Mouse (Mus musculus) stomach, postnatal 0 days (tissue): ENCODE measurements around the gene Atp1b1.

Experiments
- CTCF ChIP-seq: IDR thresholded peaks from 2 replicates; pipeline ENCODE4 v1.5.1; 2016; ENCODE audit warnings: antibody characterized with exemption, low read depth, mild to moderate bottlenecking, moderate library complexity
- EP300 ChIP-seq: optimal IDR thresholded peaks from 2 replicates; pipeline ENCODE3; 2016; ENCODE audit warnings: antibody characterized with exemption

DNA sequence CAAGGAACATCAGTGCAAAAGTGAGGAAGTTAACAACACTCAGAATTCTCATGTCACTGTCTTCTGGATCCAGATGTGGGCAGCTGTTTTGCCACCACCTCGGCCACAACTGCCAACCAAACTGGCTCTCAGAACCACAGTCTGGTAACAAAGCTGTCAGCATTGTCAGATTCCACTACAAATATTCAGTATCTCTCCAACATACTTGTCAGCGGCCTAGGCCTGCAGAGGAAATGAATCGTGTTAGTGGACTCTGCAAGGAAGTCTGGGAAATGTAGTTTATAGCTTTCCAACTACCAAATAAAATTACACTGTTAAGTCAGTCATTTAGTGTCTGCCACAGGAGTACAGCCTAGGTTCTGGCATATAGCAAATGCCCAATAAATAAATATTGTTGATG lies 40.6 kb downstream of the Atp1b1 start:
- TF ChIP-seq CTCF (no peak), EP300 (no peak)
